Mouse (Mus musculus) mouse embryonic stem cell (cell line): ENCODE data around the gene Lysmd3.
"Not testable (repeated sequence)": the region's sequence is repeated elsewhere in the genome, so short reads cannot be mapped to it uniquely, and the experiment has no call there.

Experiments
- in situ Hi-C, 2 experiments: fragments of 300-500 bp; cut with MboI; formaldehyde crosslinking; loops; 1 replicate in 1 of 2; 3 replicates in 1 of 2; pipeline ENCODE4 v1.14.3; 2019 to 2020; ENCODE audit warnings: low sequenced_read_pairs in 2 of 2, low pct_unique_long_range_greater_than_20kb in 1 of 2, mixed read lengths in 1 of 2; ENCODE audit not compliant: unreplicated experiment in 1 of 2

Lysmd3 gene

GRCm38 (mm10) chr13:81657351-81658052, at the start of gene Lysmd3:
Gene Lysmd3 (plus strand): TSS chr13:81657663.
- in situ Hi-C loops = no loop called here

GRCm38 (mm10) chr13:81610349-81610748, 47.1 kb upstream of the Lysmd3 start:
- in situ Hi-C loops = no loop called here

GRCm38 (mm10) chr13:81627861-81628260, 29.6 kb upstream of the Lysmd3 start:
- in situ Hi-C loops = loop anchor here (25.0 kb wide), 2 partner anchors 191 to 741 kb away; partner anchors contain the start of gene Arrdc3 (in 1 of the 2)

- in situ Hi-C loops = loop anchor here (25.0 kb wide), 2 partner anchors 191 to 741 kb away; partner anchors contain the start of gene Arrdc3 (in 1 of the 2)
Measured at GRCm38 (mm10) chr13:81628631-81629190, 28.8 kb upstream of the Lysmd3 start.

- in situ Hi-C loops = loop anchor here (25.0 kb wide), 2 partner anchors 192 to 742 kb away; partner anchors contain the start of gene Arrdc3 (in 1 of the 2)
Measured at GRCm38 (mm10) chr13:81629395-81629794, 28.1 kb upstream of the Lysmd3 start.

- in situ Hi-C loops = loop anchor here (25.0 kb wide), 2 partner anchors 193 to 743 kb away; partner anchors contain the start of gene Arrdc3 (in 1 of the 2)
Measured at GRCm38 (mm10) chr13:81630566-81630965, 26.9 kb upstream of the Lysmd3 start.

- in situ Hi-C loops = loop anchor here (25.0 kb wide), 2 partner anchors 196 to 746 kb away; partner anchors contain the start of gene Arrdc3 (in 1 of the 2)
Measured at GRCm38 (mm10) chr13:81632720-81633415, 24.6 kb upstream of the Lysmd3 start, which contains the start of gene Adgrv1. Gene Adgrv1 (minus strand): TSS chr13:81633154.

- in situ Hi-C loops = loop anchor here (25.0 kb wide), 2 partner anchors 202 to 752 kb away; partner anchors contain the start of gene Arrdc3 (in 1 of the 2)
Measured at GRCm38 (mm10) chr13:81639624-81640023, 17.8 kb upstream of the Lysmd3 start.

GRCm38 (mm10) chr13:81640881-81641280, 16.6 kb upstream of the Lysmd3 start:
- in situ Hi-C loops = loop anchor here (25.0 kb wide), 2 partner anchors 204 to 754 kb away; partner anchors contain the start of gene Arrdc3 (in 1 of the 2)

- in situ Hi-C loops = loop anchor here (25.0 kb wide), 2 partner anchors 204 to 754 kb away; partner anchors contain the start of gene Arrdc3 (in 1 of the 2)
Measured at GRCm38 (mm10) chr13:81641289-81642045, 16.0 kb upstream of the Lysmd3 start.

GRCm38 (mm10) chr13:81642491-81643149, 14.8 kb upstream of the Lysmd3 start:
- in situ Hi-C loops = loop anchor here (25.0 kb wide), 2 partner anchors 205 to 755 kb away; partner anchors contain the start of gene Arrdc3 (in 1 of the 2)

GRCm38 (mm10) chr13:81644047-81644565, 13.4 kb upstream of the Lysmd3 start:
- in situ Hi-C loops = loop anchor here (25.0 kb wide), 2 partner anchors 207 to 757 kb away; partner anchors contain the start of gene Arrdc3 (in 1 of the 2)

- in situ Hi-C loops = loop anchor here (25.0 kb wide), 2 partner anchors 209 to 759 kb away; partner anchors contain the start of gene Arrdc3 (in 1 of the 2)
Measured at GRCm38 (mm10) chr13:81646348-81646747, 11.1 kb upstream of the Lysmd3 start.

- in situ Hi-C loops = not testable (repeated sequence)
Measured at GRCm38 (mm10) chr13:81650382-81650781, 7.1 kb upstream of the Lysmd3 start.

- in situ Hi-C loops = no loop called here
Measured at GRCm38 (mm10) chr13:81656091-81656850, 1.2 kb upstream of the Lysmd3 start.

GRCm38 (mm10) chr13:81657008-81657350, 484 bp upstream of the Lysmd3 start:
- in situ Hi-C loops = no loop called here
